Mouse (Mus musculus) kidney, adult 2 months (tissue): ENCODE results near the gene Sema4a. TPM values are rescaled to one million over a fixed set of nuclear protein-coding genes. Genes with fewer than 3 reads are reported as not detected.
A peak's percentile ranks its signal among the peaks of the same experiment; 100 is the strongest.

Experiments used
- DNase-seq: peaks from one replicate; pipeline ENCODE4 v3.0.0; 2021
- H3K27ac ChIP-seq: fragments of 200-500 bp; 2 replicates; pipeline ENCODE4 v1.5.1; 2012; ENCODE audit warnings: low read depth, low read length, control low read depth, inconsistent platforms; ENCODE audit not compliant: insufficient read depth
- H3K27me3 ChIP-seq: fragments of 200-500 bp; replicated peaks from 2 replicates; pipeline ENCODE4 v1.6.1; 2012; ENCODE audit warnings: mild to moderate bottlenecking, moderate library complexity, low read length, inconsistent platforms; ENCODE audit not compliant: control insufficient read depth, insufficient read depth
- H3K36me3 ChIP-seq: fragments of 200-500 bp; 2 replicates; pipeline ENCODE4 v1.6.1; 2012; ENCODE audit warnings: mild to moderate bottlenecking, moderate library complexity, low read length, inconsistent platforms; ENCODE audit not compliant: control insufficient read depth, insufficient read depth
- H3K4me1 ChIP-seq: fragments of 200-500 bp; 2 replicates; pipeline ENCODE4 v1.6.1; 2011; ENCODE audit warnings: low read length; ENCODE audit not compliant: control insufficient read depth, insufficient read depth
- H3K4me3 ChIP-seq: fragments of 200-500 bp; 2 replicates; pipeline ENCODE4 v1.5.1; 2011; ENCODE audit warnings: mild to moderate bottlenecking, low read depth, low read length, control low read depth; ENCODE audit not compliant: insufficient read depth
- CTCF ChIP-seq: fragments of 200-500 bp; conservative IDR thresholded peaks from 2 replicates; pipeline ENCODE4 v1.5.1; 2011; ENCODE audit warnings: low read depth, mild to moderate bottlenecking, control low read depth, low read length, moderate library complexity, mixed read lengths; ENCODE audit not compliant: insufficient read depth, insufficient read length
- POLR2A ChIP-seq: fragments of 200-500 bp; IDR thresholded peaks from one replicate; pipeline ENCODE4 v1.6.1; 2011; ENCODE audit warnings: low read depth, low read length, control low read depth
- WGBS: fragments of 180-500 bp; shearing (Covaris S2); methylation state at CpG from one replicate; pipeline ENCODE4 v1.1.7; 2018; 5-methylcytosine and 5-hydroxymethylcytosine counted together
- polyA plus RNA-seq: library from polyadenylated mRNA; depleted of rRNA; stranded (reverse); fragments of >200 nt; gene quantifications from 2 replicates; pipeline ENCODE4 v1.2.3, GENCODE M21; 2012; rRNA removed

The Sema4a gene
- 176 and 197 TPM in 2 replicates for polyA plus RNA-seq

DNA sequence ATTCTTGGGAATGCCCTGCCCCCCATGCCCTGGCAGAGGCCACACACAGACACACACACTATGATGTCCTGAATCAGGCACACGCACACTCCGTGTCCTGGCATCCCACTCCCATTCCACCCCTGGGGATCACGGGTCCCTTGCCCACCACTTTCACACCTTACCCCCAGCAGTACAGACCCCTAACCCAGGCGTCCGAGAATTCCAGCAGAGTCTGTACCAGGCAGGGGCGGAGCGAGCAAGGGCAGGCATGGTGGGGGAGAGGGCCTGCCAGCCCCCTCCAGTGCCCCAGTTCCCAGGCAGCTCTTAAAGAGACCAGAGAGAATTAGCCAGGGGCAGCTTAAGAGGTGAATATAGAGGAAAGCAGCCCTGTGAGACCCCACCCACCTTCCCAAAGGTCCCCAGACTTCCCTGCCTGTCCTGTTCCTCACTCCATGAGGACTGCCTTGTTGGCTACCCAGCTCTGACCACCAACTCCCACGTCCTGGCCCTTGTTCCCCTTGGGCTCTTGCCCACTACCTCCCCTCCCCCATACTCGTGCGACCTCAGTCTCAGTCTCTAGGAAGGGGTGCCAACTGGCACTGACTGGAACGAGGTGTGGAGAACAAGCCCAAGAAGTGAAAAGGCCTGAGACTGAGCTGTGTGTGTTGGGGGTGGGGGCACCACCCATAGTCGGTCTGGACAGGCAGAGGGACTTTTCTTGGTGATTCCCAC lies at the start of gene Sema4a:
TSS of gene Sema4a (minus strand) at position 200 of the 714 bp plus-strand sequence.
- WGBS: 41% methylated on average over 12 of the region's 12 CpGs
- H3K36me3 ChIP-seq: no peaks in the 10 kb centered on the region
- no peak for TF ChIP-seq CTCF
- TF ChIP-seq POLR2A: no peak
- no peak for DNase-seq
- H3K27me3 ChIP-seq: no peaks in the 10 kb centered on the region
- H3K27ac ChIP-seq: no peak within 1 kb of the TSS
- H3K4me3 ChIP-seq: no peak within 1 kb of the TSS
- H3K4me1 ChIP-seq: peaks cover 13% of the 10 kb centered on the region

DNA sequence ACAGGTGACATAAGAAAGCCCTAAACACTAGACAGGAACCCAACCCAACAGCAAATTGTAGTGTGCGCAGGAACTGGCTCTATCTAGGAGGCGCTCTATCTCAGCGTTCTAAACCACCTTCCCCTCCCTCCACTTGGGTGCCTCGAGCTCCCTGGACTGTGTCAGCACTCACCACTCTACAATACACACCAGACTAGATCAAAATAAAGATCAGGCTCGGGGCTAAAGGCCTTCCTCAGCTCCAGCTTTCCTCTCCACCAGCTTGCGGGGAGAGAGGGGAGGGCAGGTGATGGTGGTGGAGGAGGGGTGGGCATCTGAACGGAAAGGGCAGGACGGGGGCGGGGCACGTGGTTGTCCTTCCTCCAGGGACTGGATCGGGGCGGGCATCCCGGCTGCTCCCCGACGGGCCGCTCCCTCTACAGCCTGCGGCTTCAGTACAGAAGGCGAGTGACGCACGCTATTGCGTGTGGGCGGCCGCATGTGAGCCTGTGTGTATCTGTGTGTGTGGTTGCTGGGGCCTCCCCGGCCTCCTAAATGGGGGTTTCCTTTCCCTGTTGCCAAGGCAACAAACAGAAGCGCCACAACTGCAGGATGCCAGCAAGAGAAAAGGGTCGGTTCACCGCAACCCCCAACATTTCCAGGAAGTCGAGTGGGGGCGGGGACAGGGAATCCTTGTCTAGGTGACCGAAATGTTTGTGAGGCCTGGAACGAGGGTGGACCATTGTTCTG lies 48.9 kb upstream of the Sema4a start, which contains the start of gene Lmna:
TSS of gene Lmna (minus strand) at position 265 of the 729 bp plus-strand sequence.
- no peaks in the 10 kb centered on the region for H3K36me3 ChIP-seq
- peak within 1 kb of the TSS; percentile 57 for H3K4me3 ChIP-seq
- H3K27ac ChIP-seq: peak within 1 kb of the TSS; percentile 65
- DNase-seq: peak; percentile 97
- WGBS: under 1% methylated on average over 31 of the region's 31 CpGs
- TF ChIP-seq CTCF: peak; percentile 53
- no peak for TF ChIP-seq POLR2A
- no peaks in the 10 kb centered on the region for H3K27me3 ChIP-seq
- H3K4me1 ChIP-seq: peaks cover 14% of the 10 kb centered on the region; the same call in 1 of the 2 replicates

DNA sequence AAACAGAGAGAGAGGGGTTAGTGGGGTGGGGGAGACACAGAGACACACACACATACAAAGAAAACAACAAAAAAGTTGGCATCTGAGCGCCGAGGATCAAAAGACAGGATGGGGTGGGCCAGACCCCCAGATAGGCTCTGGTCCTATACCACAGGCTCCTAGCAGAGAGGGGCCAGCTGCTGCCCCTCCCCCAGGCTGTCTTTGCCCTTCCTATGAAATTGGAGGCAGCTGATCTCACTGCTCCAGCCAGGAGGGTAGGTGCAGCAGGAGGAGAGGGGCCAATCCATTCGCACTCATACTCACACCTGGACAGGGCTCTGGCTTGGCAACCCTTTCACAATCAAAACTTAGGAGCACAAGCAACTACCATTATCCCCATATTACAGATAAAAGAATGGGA lies 48.3 kb upstream of the Sema4a start:
- Histone ChIP-seq H3K4me1 (peaks cover 14% of the 10 kb centered on the region; the same call in 1 of the 2 replicates), H3K4me3 (peak overlapping the region; percentile 57), H3K27ac (peak overlapping the region; percentile 65), H3K27me3 (no peaks in the 10 kb centered on the region), H3K36me3 (no peaks in the 10 kb centered on the region)
- 58% methylated on average over 3 of the region's 3 CpGs for WGBS
- TF ChIP-seq CTCF: no peak
- no peak for TF ChIP-seq POLR2A
- DNase-seq: no peak

DNA sequence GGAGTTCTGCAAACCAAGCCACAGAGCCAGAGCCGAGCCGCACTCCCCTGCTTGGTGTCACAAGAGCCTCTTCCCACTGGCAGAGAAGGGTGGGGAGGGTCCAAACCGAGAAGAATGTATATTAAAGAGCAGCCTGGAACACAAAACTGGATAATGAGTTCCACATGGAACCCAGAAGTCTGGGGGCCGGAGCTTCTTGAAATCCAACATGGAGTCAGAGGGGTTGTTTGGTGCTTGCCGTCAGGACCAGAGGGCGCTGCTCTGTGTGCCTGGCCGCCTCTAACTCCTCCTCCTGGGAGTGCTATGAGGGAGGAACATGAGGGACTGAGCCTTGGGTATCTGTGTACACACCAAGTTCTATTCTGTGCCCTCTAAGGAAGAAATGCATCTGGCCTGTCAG lies 44.8 kb upstream of the Sema4a start:
- peaks cover 25% of the 10 kb centered on the region for H3K4me1 ChIP-seq
- H3K36me3 ChIP-seq: no peaks in the 10 kb centered on the region
- H3K27me3 ChIP-seq: no peaks in the 10 kb centered on the region
- no peak overlapping the region for H3K4me3 ChIP-seq
- no peak for DNase-seq
- 70% methylated on average over 7 of the region's 7 CpGs for WGBS
- H3K27ac ChIP-seq: no peak overlapping the region
- TF ChIP-seq POLR2A (no peak), CTCF (no peak)

DNA sequence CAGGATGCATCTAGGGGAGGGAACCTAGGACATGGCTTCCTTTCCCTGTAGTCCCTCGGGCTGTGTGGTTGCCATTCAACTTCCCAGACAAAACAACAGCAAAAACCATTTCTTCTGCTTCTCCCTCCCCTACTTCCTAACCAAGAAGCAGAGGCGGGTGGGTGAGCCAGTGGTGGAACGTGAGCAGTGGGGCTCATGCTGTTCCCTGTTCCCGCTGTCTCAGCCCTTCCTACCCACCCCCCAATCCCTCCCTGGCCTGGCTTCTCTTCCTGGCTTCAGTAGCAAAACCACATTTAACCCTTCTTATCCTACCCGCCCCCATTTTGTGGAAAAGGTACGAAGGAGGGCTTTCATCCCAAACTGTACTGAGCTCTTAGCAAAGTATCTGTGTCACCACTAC lies 44.1 kb upstream of the Sema4a start:
- DNase-seq: no peak
- Histone ChIP-seq H3K4me1 (peaks cover 23% of the 10 kb centered on the region), H3K36me3 (no peaks in the 10 kb centered on the region), H3K4me3 (no peak overlapping the region), H3K27me3 (no peaks in the 10 kb centered on the region), H3K27ac (no peak overlapping the region)
- 89% methylated on average over 6 of the region's 6 CpGs for WGBS
- TF ChIP-seq CTCF (no peak), POLR2A (no peak)

DNA sequence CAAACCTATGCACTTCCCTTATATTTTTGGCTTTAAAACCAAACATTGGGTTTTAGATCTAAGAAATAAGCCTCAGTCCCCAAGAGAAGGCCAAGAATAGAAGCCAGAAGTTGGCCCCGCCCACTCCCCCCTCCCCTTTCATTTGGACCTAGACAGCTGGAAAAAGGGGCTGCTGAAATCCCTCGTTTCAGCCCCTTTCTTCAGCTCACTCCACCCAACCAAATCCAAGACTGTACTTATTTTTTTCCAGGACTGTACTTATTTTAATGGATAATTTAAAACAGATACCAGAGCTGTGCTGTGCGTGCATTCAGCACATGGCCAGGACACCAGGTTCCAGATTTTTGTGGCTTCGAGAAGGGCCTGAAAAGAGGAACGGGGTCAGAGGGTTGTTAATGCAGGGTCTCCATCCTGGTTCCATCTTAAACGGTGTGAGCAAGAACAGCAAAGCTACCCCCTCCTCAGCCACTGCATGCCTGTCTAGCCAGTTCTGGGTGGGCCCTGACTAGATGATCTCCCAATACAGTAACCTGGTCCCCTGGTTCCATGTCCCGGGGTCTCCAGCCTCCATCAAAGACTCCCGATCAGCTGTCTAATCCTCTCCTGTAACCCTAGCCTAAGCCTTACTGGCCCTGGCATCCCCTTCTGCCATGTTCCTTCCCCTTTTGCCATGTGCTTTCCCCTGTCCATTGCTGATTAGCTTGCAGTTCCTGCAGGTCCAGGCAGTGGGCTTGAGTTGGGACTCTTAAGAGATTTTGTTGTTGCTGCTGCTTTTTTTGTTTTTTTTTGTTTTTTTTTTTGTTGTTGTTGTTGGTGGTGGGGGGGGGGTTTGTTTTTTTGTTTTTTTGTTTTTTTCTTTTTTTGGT lies 43.1 kb upstream of the Sema4a start:
- Histone ChIP-seq H3K36me3 (no peaks in the 10 kb centered on the region), H3K4me3 (no peak overlapping the region), H3K27me3 (no peaks in the 10 kb centered on the region), H3K27ac (no peak overlapping the region), H3K4me1 (peaks cover 23% of the 10 kb centered on the region)
- 70% methylated on average over 8 of the region's 8 CpGs for WGBS
- no peak for TF ChIP-seq CTCF
- TF ChIP-seq POLR2A: no peak
- no peak for DNase-seq

DNA sequence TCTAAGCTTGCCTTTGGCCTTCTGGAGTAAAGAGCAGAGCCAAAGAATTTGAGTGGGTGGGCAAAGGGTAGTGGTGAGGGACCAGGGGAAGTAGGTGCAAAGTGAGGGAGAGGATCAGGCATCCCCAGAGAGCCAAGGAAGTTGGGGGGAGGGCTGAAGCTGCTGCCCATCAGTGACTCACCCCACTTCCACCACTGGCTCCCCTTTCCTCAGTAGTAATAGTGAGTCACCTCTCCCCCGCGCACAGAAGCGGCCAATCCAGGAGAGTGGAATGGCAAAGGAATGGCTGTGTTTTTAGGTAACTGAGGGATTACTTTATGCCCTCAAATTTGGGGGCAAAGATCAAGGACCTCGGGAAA lies 42.5 kb upstream of the Sema4a start:
- peaks cover 23% of the 10 kb centered on the region for H3K4me1 ChIP-seq
- H3K27me3 ChIP-seq: no peaks in the 10 kb centered on the region
- H3K4me3 ChIP-seq: no peak overlapping the region
- no peaks in the 10 kb centered on the region for H3K36me3 ChIP-seq
- TF ChIP-seq POLR2A: no peak
- no peak for TF ChIP-seq CTCF
- H3K27ac ChIP-seq: no peak overlapping the region; the same call in 1 of the 2 replicates
- DNase-seq: no peak
- WGBS: 33% methylated on average over 4 of the region's 4 CpGs
